In the genomic region with DNA sequence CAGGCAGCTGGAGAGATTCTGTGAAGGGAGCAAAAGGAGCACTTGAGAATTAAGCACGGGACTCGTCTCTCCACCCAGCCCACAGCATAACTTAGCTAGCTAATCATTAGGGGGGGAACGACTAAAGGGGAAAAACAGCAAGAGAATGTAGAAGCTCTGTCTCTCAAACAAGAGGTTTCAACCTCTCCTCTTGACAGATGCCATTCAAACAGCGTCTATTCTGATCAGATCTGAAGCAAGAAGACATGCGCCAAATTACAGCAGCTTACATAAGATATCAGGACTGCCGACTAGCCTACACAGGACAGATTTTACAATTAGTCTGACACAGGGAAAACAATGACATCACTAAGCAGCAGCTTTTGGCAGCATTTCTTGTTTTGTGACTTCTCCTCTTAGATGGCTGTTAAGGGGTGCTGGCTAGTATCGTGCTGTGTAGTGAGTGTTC, we compare ENCODE assay signal across 9 mouse cellular contexts. TPM values are rescaled to one million over a fixed set of nuclear protein-coding genes. Genes with fewer than 3 reads are reported as not detected.
A peak's percentile ranks its signal among the peaks of the same experiment; 100 is the strongest.
DNase-seq lines count a peak whose midpoint lies in the region; ATAC-seq and TF ChIP-seq lines count a peak whose summit lies in the region.
"Had no signal": no experiment of that assay in that cellular context is flagged by ENCODE, and none has a peak within 500 bp of the region (broad histone marks: within the 10 kb centered on the region; RNA-seq: fewer than 3 reads in every experiment).

No protein-coding gene starts in this region.

- ATAC-seq in heart, embryonic 15.5 days (replicated peaks; ENCODE audit: insufficient number of reproducible peaks, insufficient read depth, low FRiP score, low read depth), result 0 out of 2 replicates have a peak, but pooled peaks have one; percentile 31
- ATAC-seq in limb, embryonic 14.5 days (ENCODE audit: low FRiP score, low read depth), result peak; percentile 15; the same call in 1 of the 2 replicates

- H3K9ac ChIP-seq in heart, embryonic 15.5 days, result no peak overlapping the region
- no peak overlapping the region for H3K9ac ChIP-seq in limb, embryonic 14.5 days (ENCODE audit: low read depth, low read length, severe bottlenecking)
- H3K9ac ChIP-seq: limb, embryonic 13.5 days had no signal

- no peaks in the 10 kb centered on the region for H3K36me3 ChIP-seq in heart, embryonic 15.5 days
- no peaks in the 10 kb centered on the region for H3K36me3 ChIP-seq in limb, embryonic 14.5 days (ENCODE audit: control insufficient read depth, insufficient read depth, low read length)
- H3K36me3 ChIP-seq: limb, embryonic 13.5 days had no signal

- peaks cover 5% of the 10 kb centered on the region; the same call in 1 of the 2 replicates for H3K4me1 ChIP-seq in heart, embryonic 15.5 days (replicated peaks)
- peaks cover 10% of the 10 kb centered on the region for H3K4me1 ChIP-seq in limb, embryonic 14.5 days (ENCODE audit: control insufficient read depth, insufficient read depth, low read length)

- peak; percentile 11 for DNase-seq in kidney, adult 18-20 months
- no peak for DNase-seq in kidney, postnatal 25 days
- DNase-seq in cerebellum, adult 18-20 months, result peak; percentile 23 to 36
- peak; percentile 38 for DNase-seq in limb, embryonic 14.5 days (ENCODE audit: low spot score)
- no peak for DNase-seq in urinary bladder, adult 2 months (ENCODE audit: low spot score)
- DNase-seq in gastrocnemius, postnatal 36 days, result no peak
- no peak for DNase-seq in gastrocnemius, postnatal 10 days

- H3K4me2 ChIP-seq in heart, embryonic 15.5 days, result peak overlapping the region; percentile 49
- H3K4me2 ChIP-seq in limb, embryonic 14.5 days (replicated peaks; ENCODE audit: low read depth, low read length, severe bottlenecking), result no peak overlapping the region
- H3K4me2 ChIP-seq: limb, embryonic 13.5 days had no signal

- H3K9me3 ChIP-seq in heart, embryonic 15.5 days (replicated peaks), result no peaks in the 10 kb centered on the region
- no peaks in the 10 kb centered on the region for H3K9me3 ChIP-seq in limb, embryonic 14.5 days (ENCODE audit: control insufficient read depth, low read length)
- H3K9me3 ChIP-seq: limb, embryonic 13.5 days had no signal

- 20% methylated on average over 7 of the region's 7 CpGs for WGBS in heart, embryonic 15.5 days
- WGBS in limb, embryonic 14.5 days, result 49% methylated on average over 7 of the region's 7 CpGs

- H3K27me3 ChIP-seq in heart, embryonic 15.5 days, result no peaks in the 10 kb centered on the region
- no peaks in the 10 kb centered on the region for H3K27me3 ChIP-seq in limb, embryonic 14.5 days (ENCODE audit: control insufficient read depth, insufficient read depth, low read length)
- H3K27me3 ChIP-seq: limb, embryonic 13.5 days had no signal

- peak overlapping the region; percentile 20 for H3K4me3 ChIP-seq in heart, embryonic 15.5 days
- H3K4me3 ChIP-seq in limb, embryonic 14.5 days (replicated peaks; ENCODE audit: low read length), result no peak overlapping the region
- H3K4me3 ChIP-seq: limb, embryonic 13.5 days had no signal

- TF ChIP-seq POLR2A in limb, embryonic 14.5 days (IDR thresholded peaks at IDR 0.05; ENCODE audit: borderline replicate concordance, extremely low read depth, insufficient read depth, insufficient read length), result no peak

- intact Hi-C loops in gastrocnemius, postnatal 36 days (cut with DNase I), result no loop called here

- no peak overlapping the region for H3K27ac ChIP-seq in heart, embryonic 15.5 days
- 0 out of 2 replicates have a peak overlapping the region, but pooled peaks have one; percentile 33 for H3K27ac ChIP-seq in limb, embryonic 14.5 days (replicated peaks; ENCODE audit: low read depth, low read length)
- H3K27ac ChIP-seq: limb, embryonic 13.5 days had no signal

RNA-seq across cellular contexts. Expression of gene Gpr155, which starts 34.4 kb away (rescaled TPM):
- polyA plus RNA-seq in heart, embryonic 15.5 days (2015; fragmentation: Nextera tagmentation; extraction: Ambion mirVana), result 4.7 and 6.2 TPM in 2 replicates
- polyA plus RNA-seq in limb, embryonic 14.5 days (2012; rRNA removed), result 3.0 and 3.9 TPM in 2 replicates
- polyA plus RNA-seq in limb, embryonic 14.5 days (2014; fragmentation: Nextera tagmentation; extraction: Ambion mirVana), result 6.2 and 6.4 TPM in 2 replicates
- polyA plus RNA-seq in urinary bladder, adult 2 months (2012; rRNA removed), result 3.9 and 5.5 TPM in 2 replicates
- total RNA-seq in gastrocnemius, postnatal 36 days (2021), result 10 to 100 TPM; 11.7 to 13.7 TPM
- 10 to 100 TPM; 11.9 to 12.0 TPM for total RNA-seq in gastrocnemius, postnatal 10 days (2021)

RNA-seq across cellular contexts. Expression of gene Cir1, which starts 39.5 kb away (rescaled TPM):
- 15.0 and 16.7 TPM in 2 replicates for polyA plus RNA-seq in heart, embryonic 15.5 days (2015; fragmentation: Nextera tagmentation; extraction: Ambion mirVana)
- 14.4 and 22.1 TPM in 2 replicates for polyA plus RNA-seq in limb, embryonic 14.5 days (2012; rRNA removed)
- polyA plus RNA-seq in limb, embryonic 14.5 days (2014; fragmentation: Nextera tagmentation; extraction: Ambion mirVana), result 25.2 and 27.8 TPM in 2 replicates
- polyA plus RNA-seq in urinary bladder, adult 2 months (2012; rRNA removed), result 21.7 and 23.4 TPM in 2 replicates
- 10 to 100 TPM; 10.1 to 12.8 TPM for total RNA-seq in gastrocnemius, postnatal 36 days (2021)
- 10 to 100 TPM; 14.7 to 15.2 TPM for total RNA-seq in gastrocnemius, postnatal 10 days (2021)

RNA-seq across cellular contexts. Expression of gene Scrn3, which starts 39.5 kb away (rescaled TPM):
- 13.2 and 13.4 TPM in 2 replicates for polyA plus RNA-seq in heart, embryonic 15.5 days (2015; fragmentation: Nextera tagmentation; extraction: Ambion mirVana)
- 12.0 and 13.6 TPM in 2 replicates for polyA plus RNA-seq in limb, embryonic 14.5 days (2012; rRNA removed)
- polyA plus RNA-seq in limb, embryonic 14.5 days (2014; fragmentation: Nextera tagmentation; extraction: Ambion mirVana), result 12.0 and 12.2 TPM in 2 replicates
- 19.1 and 26.2 TPM in 2 replicates for polyA plus RNA-seq in urinary bladder, adult 2 months (2012; rRNA removed)
- 10 to 100 TPM; 36.5 to 38.0 TPM for total RNA-seq in gastrocnemius, postnatal 36 days (2021)
- total RNA-seq in gastrocnemius, postnatal 10 days (2021), result 10 to 100 TPM; 20.2 to 21.8 TPM

Comparison
In these comparisons a context has a peak if more than half of its experiments do, and no peak if none do; other contexts are left out.
1. DNase-seq: peak in kidney, adult 18-20 months (single experiment), cerebellum, adult 18-20 months (2 of 2) and limb, embryonic 14.5 days (single experiment); none in kidney, postnatal 25 days (0 of 2), urinary bladder, adult 2 months (single experiment), gastrocnemius, postnatal 36 days (0 of 2) and gastrocnemius, postnatal 10 days (single experiment).